Mouse (Mus musculus) left cerebral cortex, adult 2 months (tissue): ENCODE results near the gene Slc27a1. TPM values are rescaled to one million over a fixed set of nuclear protein-coding genes. Genes with fewer than 3 reads are reported as not detected.

Experiments used
- DNase-seq, 2 experiments: peaks; one replicate each; pipeline ENCODE4 v3.0.0; 2021 to 2022; ENCODE audit warnings: low spot score in 2 of 2, mixed read lengths in 1 of 2; ENCODE audit errors: extremely low spot score in 1 of 2
- H3K27ac ChIP-seq: fragments of 200-600 bp; 2 replicates; pipeline ENCODE4 v1.8.1; 2022
- H3K4me3 ChIP-seq: fragments of 200-600 bp; 2 replicates; pipeline ENCODE4 v1.8.1; 2022
- CTCF ChIP-seq: fragments of 200-600 bp; IDR thresholded peaks from 2 replicates; pipeline ENCODE4 v1.8.1; 2022; ENCODE audit warnings: antibody characterized with exemption, mild to moderate bottlenecking, moderate library complexity
- intact Hi-C: fragments of 180-260 bp; cut with DNase I; formaldehyde crosslinking; loops from one replicate; pipeline ENCODE4 v1.15.1; 2025
- total RNA-seq, 2 experiments: library from RNA; stranded (reverse); gene quantifications; 2 replicates each; pipeline ENCODE4 v1.2.3; 2021

Gene Slc27a1
- total RNA-seq, 2 experiments from 2014 or later: 108 to 109 TPM

- intact Hi-C loops: loop anchor here (1.0 kb wide), 1 partner anchor 19 kb away; no protein-coding TSS in a partner anchor
- DNase-seq: peak; percentile 91
Observed at GRCm38 (mm10) chr8:71592374-71593170, 23.9 kb downstream of the Slc27a1 start.

GRCm38 (mm10) chr8:71593556-71594323 lies 25.1 kb downstream of the Slc27a1 start:
- TF ChIP-seq CTCF: no peak
- no peak for DNase-seq
- Histone ChIP-seq H3K4me3 (no peak overlapping the region), H3K27ac (no peak overlapping the region)
- intact Hi-C loops: no loop called here

More at GRCm38 (mm10) chr8:71592374-71593170, 23.9 kb downstream of the Slc27a1 start:
- no peak for TF ChIP-seq CTCF
- Histone ChIP-seq H3K4me3 (peak overlapping the region; percentile 82), H3K27ac (peak overlapping the region; percentile 99)

DNA sequence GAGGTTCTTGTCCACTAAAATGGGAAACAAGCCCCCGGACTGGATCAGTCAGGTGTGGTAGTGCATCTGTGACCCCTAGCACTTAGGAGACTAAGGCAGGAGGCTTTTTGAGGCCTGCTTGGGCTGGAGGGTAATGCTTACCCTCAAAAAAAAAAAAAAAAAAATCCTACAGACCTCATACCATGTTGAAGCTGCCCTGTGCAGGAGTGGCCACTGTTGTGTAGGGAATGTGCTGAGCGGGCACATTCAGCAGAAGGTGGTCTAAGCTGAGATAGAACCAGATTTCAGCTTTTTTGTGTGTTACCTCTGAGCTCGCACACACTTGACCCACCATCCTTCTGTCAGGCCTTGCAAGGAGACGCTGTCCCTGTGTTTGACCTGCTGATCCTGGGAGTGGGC lies 25.6 kb downstream of the Slc27a1 start:
- Histone ChIP-seq H3K27ac (no peak overlapping the region), H3K4me3 (no peak overlapping the region)
- no peak for TF ChIP-seq CTCF
- intact Hi-C loops: no loop called here
- no peak for DNase-seq

DNA sequence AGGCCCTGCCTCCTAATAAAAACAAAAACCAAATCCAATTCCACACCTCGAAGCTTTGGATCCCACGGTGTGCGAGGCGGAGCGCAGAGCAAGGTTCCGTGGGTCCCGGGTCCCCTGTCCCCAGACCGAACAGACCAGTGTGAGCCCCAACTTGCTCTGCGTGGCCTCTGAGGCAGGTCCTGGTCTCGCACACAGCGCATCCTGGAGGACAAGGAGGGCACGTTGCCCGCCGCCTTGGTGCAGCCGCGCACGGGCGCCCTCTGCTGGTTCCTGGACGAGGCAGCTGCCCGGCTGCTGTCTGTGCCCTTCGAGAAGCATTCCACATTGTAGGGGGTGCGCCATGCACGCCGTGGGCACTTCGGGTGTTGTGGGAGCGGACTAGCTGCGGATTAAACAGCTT lies 27.2 kb downstream of the Slc27a1 start:
- intact Hi-C loops: loop anchor here (1.0 to 5.0 kb wide), 2 partner anchors 35 to 154 kb away; no protein-coding TSS in a partner anchor
- H3K4me3 ChIP-seq: peak overlapping the region; percentile 35
- peak; percentile 100 for TF ChIP-seq CTCF
- peak overlapping the region; percentile 42; the same call in 1 of the 2 replicates for H3K27ac ChIP-seq
- DNase-seq: peak; percentile 85 to 92

DNA sequence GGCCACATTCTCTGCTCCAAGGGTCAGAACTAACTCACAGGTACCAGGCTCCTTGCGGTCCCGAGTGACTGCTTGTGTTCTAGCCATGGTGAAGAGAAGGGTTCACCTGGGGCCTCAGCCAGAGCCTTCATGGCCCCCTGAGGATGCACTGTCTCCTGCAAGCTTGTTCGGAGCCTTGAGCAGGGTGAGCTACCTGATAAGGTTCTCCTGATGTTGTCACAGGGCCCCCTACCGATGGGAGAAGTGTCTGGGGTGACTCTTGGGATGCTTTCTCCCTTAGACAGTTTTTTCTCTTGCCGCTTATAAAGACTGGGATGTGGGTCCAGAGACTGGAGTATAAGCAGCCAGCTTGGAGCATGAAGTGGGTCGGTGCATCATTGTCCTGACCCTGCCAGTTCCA lies 27.7 kb downstream of the Slc27a1 start:
- intact Hi-C loops: loop anchor here (1.0 to 5.0 kb wide), 2 partner anchors 35 to 154 kb away; no protein-coding TSS in a partner anchor
- H3K4me3 ChIP-seq: no peak overlapping the region
- no peak for DNase-seq

GRCm38 (mm10) chr8:71596798-71597197 lies 28.1 kb downstream of the Slc27a1 start:
- no peak for TF ChIP-seq CTCF
- Histone ChIP-seq H3K4me3 (no peak overlapping the region), H3K27ac (no peak overlapping the region)
- no peak for DNase-seq
- intact Hi-C loops: loop anchor here (1.0 to 5.0 kb wide), 2 partner anchors 35 to 154 kb away; no protein-coding TSS in a partner anchor

More for the DNA sequence above, 27.7 kb downstream of the Slc27a1 start:
- no peak for TF ChIP-seq CTCF
- no peak overlapping the region; the same call in 1 of the 2 replicates for H3K27ac ChIP-seq

- intact Hi-C loops: loop anchor here (5.0 kb wide), 1 partner anchor 155 kb away; no protein-coding TSS in a partner anchor
- no peak within 1 kb of the TSS for H3K27ac ChIP-seq
- no peak for TF ChIP-seq CTCF
- no peak for DNase-seq
- H3K4me3 ChIP-seq: no peak within 1 kb of the TSS
Observed at GRCm38 (mm10) chr8:71597451-71597850, 28.8 kb downstream of the Slc27a1 start, which contains the start of gene Fam129c. Fam129c (plus strand) TSS chr8:71597648.

DNA sequence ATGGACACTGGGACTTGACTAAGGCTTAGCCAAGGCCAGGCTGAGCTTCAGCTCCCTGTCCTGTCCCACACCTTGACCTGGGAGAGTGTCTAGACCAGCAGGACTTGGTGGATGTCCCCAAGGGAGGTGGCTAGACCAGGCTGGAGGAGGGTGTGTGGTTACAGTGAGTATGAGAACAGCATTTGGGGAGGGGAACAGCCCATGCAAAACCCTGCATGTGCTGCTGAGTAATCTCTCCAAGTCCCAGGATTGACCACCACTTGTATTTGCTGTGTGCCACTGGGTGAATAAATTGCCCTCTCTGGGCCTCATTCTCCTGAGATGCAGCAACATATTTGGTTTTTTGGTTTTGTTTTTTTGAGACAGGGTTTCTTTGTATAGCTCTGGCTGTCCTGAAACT lies 29.7 kb downstream of the Slc27a1 start:
- Histone ChIP-seq H3K4me3 (no peak overlapping the region), H3K27ac (no peak overlapping the region)
- intact Hi-C loops: loop anchor here (5.0 kb wide), 1 partner anchor 156 kb away; no protein-coding TSS in a partner anchor
- no peak for DNase-seq
- no peak for TF ChIP-seq CTCF

- H3K4me3 ChIP-seq: no peak overlapping the region
- DNase-seq: no peak
- TF ChIP-seq CTCF: no peak
- no peak overlapping the region for H3K27ac ChIP-seq
- intact Hi-C loops: loop anchor here (5.0 kb wide), 1 partner anchor 157 kb away; no protein-coding TSS in a partner anchor
Observed at GRCm38 (mm10) chr8:71598841-71599240, 30.2 kb downstream of the Slc27a1 start.

DNA sequence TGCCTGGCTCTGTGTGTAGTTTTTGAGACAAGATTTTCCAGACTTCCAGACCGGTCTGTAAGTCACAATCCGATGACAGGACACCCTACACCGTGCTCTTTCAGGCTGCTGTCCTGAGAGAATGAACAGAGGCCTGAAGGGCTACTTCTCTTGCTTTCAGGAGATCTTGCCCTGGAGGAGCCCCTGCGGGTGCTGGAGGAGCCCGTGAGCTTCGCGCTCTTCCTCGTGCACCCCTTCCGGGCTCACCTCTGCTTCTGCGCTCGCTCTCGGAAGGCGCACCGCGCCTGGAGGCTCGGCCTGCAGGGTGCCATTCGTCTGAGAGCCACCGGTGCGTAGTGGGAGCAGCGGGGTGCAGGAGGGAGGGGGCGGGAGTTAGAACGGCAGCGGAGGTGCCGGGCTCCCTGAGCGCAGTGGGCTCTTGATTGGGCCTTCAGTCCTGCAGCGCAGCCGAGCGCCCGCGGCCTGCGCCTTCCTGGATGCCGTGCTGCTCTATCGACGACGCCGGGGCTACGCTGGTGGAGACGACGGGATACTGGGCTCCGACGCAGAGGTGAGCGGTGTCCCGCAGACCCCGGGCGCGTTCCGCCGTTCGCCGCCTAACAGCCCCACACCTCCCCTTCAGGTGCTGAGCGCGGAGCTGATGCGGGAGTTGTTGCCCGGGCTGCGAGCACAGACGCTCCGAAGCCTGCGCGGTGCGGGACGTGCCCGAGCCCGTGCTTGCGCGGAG lies 33.4 kb downstream of the Slc27a1 start:
- H3K27ac ChIP-seq: no peak overlapping the region
- H3K4me3 ChIP-seq: peak overlapping the region; percentile 25
- intact Hi-C loops: no loop called here
- no peak for TF ChIP-seq CTCF
- no peak for DNase-seq

DNA sequence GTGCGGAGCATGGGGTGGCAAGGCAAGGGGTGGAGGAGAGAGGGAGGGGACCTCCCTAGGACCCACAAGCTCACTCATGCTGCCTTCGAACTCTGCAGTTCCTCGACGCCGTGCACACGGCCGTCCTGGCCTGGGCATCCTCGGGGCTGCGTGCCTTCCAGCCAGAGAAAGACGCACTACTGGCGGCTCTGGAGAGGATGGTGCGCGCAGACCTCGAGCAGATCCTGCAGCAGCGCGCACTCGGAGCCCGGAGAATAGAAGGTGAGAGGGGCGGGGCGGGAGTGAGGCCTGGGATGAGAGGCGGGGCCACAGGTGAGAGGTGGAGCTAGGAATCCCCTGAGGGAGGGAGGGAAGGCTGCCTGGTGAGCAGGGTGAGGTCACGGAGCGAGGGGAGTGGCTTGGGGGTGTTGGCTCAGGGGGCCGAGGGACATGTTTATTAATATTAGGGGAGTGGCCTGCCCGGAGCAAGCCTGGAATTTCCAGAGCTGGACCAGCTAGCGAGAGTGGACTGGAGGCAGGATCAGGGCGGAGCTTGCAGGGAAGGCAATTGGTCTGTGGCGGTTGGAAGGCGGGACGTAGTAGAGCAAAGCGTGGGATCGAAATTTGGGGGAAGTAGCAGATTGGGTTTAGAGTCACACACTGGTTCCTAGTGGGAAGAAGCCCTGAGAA lies 34.1 kb downstream of the Slc27a1 start:
- H3K4me3 ChIP-seq: peak overlapping the region; percentile 25
- intact Hi-C loops: no loop called here
- TF ChIP-seq CTCF: no peak
- peak in 1 of 2 experiments; percentile 61 for DNase-seq
- H3K27ac ChIP-seq: no peak overlapping the region
